Mouse (Mus musculus) retina, embryonic 14.5 days (tissue): ENCODE measurements around the gene Ncoa3.

Source experiments
- DNase-seq: peaks from one replicate; pipeline ENCODE4 v3.0.0-alpha.2; 2015; ENCODE audit warnings: low spot score

Ncoa3 gene

DNA sequence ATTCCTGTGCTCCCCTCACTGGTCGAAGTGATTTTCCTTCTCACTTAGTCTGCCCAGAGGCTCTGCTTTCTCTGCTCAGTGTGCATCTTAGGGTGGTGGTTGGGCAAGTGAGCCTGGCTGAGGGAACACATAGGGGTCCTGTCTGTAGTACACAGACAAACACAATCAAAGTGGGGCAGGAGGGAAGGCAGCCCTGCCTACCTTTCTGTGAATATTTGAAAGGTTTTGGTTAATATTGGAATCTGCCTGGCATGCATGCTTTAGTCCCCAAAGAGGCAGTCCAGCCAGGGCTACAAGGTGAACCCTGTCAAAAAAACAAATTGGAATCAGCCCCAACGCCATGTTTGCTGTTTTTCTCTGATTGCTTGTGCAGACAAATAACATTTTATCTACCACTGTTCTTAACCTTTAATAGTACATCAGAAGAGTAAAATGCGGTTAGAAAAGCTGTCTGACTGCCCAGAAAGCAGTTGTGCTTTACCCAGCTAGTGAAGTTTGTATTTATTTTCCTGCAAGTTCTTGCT lies 42.6 kb downstream of the Ncoa3 start:
- DNase-seq, result no peak

- DNase-seq, result peak; percentile 57
Observed at GRCm38 (mm10) chr2:166035725-166036124, 43.3 kb downstream of the Ncoa3 start.

- DNase-seq, result no peak
Observed at GRCm38 (mm10) chr2:166039681-166040080, 47.2 kb downstream of the Ncoa3 start.

- DNase-seq, result no peak
Observed at GRCm38 (mm10) chr2:166042542-166042941, 50.1 kb downstream of the Ncoa3 start.

DNA sequence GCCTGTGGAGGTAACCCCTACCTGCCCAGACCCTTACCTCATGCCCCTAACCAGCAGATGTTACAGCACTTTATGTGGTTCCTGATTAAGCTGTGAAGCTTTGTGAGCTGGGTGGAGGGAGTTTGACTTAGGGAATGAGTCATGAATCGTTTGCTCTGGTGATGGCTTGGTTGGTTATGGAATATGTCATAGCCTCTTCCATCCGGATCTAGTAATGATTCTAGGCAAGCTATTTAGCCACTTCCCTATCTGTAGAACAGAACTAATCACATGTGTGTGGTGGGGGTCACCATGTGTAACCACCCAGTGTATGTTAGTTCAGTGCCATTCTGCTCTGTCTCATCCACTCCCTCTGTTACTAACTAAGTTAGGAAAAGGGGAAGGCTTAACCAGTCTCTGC lies 52.6 kb downstream of the Ncoa3 start:
- DNase-seq, result no peak

- peak; percentile 70 for DNase-seq
Observed at GRCm38 (mm10) chr2:166045549-166046501, 53.4 kb downstream of the Ncoa3 start.

DNA sequence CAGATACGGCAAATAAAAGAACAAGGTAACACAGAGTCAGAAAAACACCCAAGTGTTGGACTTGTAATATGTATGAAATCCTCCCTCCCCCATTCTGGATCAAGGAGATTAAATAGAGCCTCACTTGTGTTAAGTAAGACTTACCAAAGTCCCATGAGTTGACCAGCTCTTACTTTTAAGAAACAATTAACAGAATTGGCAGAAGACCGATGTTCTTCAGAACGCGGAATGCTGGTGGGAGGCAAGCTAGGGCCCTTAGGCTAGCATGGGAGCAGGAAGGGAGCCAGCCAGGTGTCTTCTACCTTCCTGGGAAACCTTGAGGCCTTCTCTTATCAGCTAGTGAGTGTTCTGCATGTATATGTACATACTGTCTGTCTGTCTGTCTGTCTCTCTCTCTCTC lies 55.5 kb downstream of the Ncoa3 start:
- no peak for DNase-seq

DNA sequence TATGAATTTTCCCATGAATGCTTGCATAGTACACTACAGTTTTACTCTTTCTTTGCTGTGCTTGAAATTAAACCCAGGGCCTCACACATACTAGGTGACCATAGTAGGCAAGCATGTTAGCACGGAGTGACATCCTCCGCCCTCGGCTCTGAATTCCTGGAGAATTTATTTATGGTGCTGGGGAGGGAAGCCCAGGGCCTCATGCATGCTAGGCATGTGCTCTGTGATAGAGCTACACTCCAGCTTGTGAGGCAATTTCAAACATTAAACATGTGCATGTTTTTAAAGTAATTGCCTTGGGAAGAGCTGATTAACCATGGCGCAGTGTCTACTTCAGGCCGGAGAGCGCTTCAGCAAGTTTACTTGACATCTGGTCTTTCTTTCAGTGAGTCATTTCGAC lies 56.4 kb downstream of the Ncoa3 start:
- DNase-seq, result no peak

DNA sequence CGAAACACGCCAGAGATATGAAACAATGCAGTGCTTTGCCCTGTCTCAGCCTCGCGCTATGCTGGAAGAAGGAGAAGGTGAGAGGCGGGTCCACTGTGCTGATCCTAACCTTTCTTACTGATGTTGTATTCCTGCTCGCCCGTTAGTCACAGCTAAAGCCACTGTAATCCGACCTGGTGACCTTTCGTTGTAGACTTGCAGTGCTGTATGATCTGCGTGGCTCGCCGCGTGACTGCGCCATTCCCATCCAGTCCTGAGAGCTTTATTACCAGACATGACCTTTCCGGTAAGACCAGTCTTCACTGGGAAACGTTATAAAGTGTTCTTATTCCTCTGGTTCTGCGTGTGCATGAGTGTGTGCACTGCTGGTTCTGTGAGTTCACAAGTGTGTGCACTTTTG lies 59.0 kb downstream of the Ncoa3 start:
- DNase-seq, result no peak

- no peak for DNase-seq
Observed at GRCm38 (mm10) chr2:166051966-166052365, 59.5 kb downstream of the Ncoa3 start.

- no peak for DNase-seq
Observed at GRCm38 (mm10) chr2:166054002-166054539, 61.6 kb downstream of the Ncoa3 start.

DNA sequence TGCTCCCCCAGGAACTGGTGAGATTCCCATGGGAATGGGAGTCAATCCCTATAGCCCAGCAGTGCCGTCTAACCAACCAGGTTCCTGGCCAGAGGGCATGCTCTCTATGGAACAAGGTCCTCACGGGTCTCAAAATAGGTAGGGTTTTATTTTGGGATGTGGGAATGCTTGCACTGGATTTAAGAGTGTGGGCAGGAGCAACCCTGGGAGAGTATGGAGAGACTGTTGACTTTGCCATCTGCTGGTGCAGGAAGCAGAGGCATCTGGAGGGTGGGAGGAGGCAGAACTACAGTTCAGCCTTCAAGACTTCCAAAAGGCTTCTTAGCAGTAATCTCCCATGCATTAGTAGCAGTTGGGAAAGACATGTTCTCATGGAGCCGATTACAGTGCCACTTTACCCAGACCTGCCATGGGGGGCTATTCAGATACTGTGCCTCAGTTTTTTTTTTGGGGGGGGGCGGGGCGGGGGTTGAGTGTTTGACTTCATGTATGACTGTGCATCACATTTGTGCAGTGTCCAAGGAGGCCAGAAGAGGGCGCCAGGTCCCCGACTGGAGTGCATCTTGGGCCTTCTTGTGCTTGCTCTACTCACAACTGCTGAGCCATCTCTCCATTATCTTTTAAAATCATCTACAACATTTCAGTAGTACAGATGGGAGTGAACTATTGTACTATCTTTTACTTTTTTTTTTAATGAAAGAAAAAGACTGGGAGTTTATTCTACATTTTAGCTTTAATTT lies 67.4 kb downstream of the Ncoa3 start:
- DNase-seq, result peak; percentile 44

GRCm38 (mm10) chr2:166062008-166062407 lies 69.6 kb downstream of the Ncoa3 start:
- DNase-seq, result no peak

- no peak for DNase-seq
Observed at GRCm38 (mm10) chr2:166062431-166062830, 70.0 kb downstream of the Ncoa3 start.

GRCm38 (mm10) chr2:166066434-166066833 lies 74.0 kb downstream of the Ncoa3 start:
- DNase-seq, result no peak

- DNase-seq, result no peak
Observed at GRCm38 (mm10) chr2:166068261-166068660, 75.8 kb downstream of the Ncoa3 start.

DNA sequence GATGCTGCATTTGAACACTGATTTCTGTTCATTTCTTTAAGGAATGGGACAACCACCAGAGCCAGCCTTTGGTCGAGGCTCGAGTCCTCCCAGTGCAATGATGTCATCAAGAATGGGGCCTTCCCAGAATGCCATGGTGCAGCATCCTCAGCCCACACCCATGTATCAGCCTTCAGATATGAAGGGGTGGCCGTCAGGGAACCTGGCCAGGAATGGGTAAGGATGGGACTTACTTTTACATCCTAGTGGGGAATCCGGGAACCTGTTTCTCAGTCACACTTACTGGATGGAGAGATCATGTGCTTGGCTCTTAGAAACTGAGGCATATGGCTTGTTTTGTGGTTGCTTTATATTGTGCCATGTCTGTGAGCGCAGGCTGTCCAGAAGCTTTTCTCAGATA lies 76.7 kb downstream of the Ncoa3 start:
- DNase-seq, result no peak

GRCm38 (mm10) chr2:166069738-166070137 lies 77.3 kb downstream of the Ncoa3 start:
- DNase-seq, result no peak

- DNase-seq, result no peak
Observed at GRCm38 (mm10) chr2:166071481-166071880, 79.0 kb downstream of the Ncoa3 start.

DNA sequence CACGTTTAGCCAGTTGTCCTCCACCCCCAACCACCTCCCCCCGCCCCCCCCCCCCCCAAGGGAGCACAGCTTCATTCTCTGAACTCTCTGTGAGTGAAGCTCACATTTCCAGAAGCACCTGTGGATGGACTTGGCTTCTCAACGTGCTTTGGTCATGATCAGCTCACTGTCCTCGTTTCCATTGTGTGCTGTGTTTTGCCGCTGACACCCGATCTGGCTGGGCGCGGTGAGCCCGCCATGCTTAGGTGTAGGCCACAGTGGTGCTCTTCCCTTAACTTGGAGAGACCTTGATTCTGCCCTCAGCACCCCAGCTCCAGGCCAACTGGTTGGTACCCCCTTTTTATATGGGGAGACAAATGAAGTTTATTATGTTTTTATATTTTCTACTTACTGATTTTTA lies 79.5 kb downstream of the Ncoa3 start:
- DNase-seq, result no peak

DNA sequence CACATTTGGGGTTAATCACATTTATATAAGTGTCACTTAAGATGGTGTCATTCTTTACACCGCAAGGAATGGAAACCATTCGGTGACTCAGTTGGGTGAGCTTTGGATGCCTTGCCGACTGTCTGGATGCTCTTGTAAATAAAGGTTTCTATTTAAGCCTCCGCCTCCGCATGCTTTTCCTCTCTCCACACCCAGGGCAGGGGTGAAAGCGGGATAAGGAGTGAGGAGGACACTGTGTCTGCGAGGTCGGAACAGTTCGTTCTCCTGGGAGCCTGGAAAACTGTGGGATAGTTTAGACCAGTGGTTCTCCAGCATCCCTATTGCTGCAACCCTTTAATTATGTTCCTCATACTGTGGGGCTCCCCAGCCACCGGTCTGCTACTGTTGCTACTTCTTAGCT lies 80.6 kb downstream of the Ncoa3 start:
- no peak for DNase-seq

GRCm38 (mm10) chr2:166074322-166074721 lies 81.9 kb downstream of the Ncoa3 start:
- DNase-seq, result no peak

- no peak for DNase-seq
Observed at GRCm38 (mm10) chr2:166077371-166077770, 84.9 kb downstream of the Ncoa3 start.
